Mouse (Mus musculus): ENCODE data around the gene Spcs3. TPM values are rescaled to one million over a fixed set of nuclear protein-coding genes. Genes with fewer than 3 reads are reported as not detected.

Spcs3 gene
- polyA plus RNA-seq, 1 experiment from 2014 or later, result 62.5 TPM

DNA sequence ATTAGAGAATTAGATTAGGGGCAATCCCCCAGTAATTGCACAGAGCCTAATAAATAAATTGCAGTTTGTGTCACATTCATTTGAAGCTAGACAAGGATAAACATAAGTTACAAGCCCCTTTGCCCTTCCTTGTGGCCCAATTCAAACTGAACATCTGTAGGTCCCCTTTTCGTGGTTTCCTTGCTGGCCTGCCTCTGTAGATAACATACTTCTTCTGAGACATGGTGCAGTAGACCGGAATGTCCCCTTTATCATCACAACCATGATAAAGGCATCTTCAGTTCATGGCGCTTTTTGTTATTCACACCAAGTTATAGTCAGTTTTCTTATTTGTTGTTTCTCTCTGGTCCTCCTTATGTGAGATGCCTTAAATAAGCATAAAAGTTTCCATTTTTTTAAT, 18.0 kb downstream of the Spcs3 start:
- WGBS, result 90% methylated on average over 3 of the region's 3 CpGs
- ATAC-seq, result no peak
- H3K4me3 ChIP-seq (replicated peaks; ENCODE audit: low read length), result no peak overlapping the region

DNA sequence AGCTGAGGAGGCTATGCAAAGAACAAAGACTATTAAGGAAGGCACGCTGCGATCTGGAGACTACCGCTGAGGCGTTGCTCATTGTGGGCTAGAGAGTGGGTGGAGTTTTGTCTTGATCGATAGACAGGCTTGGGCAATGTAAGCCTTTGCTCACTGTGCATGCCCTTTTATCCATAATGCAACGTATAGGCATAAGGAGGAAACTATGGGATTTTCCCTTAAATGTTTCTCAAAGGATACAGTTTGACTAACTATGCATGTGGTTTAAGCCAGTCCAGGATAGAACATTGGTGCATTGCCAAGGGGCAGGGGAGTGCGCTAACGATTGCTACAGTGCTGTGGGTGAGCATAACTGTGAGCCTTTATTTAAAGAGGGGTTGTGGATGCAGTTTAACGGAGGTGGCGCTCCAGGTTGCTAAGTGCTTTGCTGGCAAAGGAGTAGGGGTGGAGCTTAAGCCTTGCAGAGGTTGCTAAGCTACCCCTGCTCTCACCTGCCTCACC, 20.5 kb downstream of the Spcs3 start:
- peak overlapping the region; percentile 58 for H3K9ac ChIP-seq (replicated peaks; ENCODE audit: low read depth, low read length)
- peak; percentile 88 for ATAC-seq
- no peaks in the 10 kb centered on the region for H3K9me3 ChIP-seq (ENCODE audit: control insufficient read depth, low read length)
- H3K4me1 ChIP-seq (replicated peaks; ENCODE audit: control insufficient read depth, insufficient read depth, low read length), result peaks cover 8% of the 10 kb centered on the region; the same call in 1 of the 2 replicates
- H3K4me2 ChIP-seq (ENCODE audit: low read length), result peak overlapping the region; percentile 69
- no peaks in the 10 kb centered on the region for H3K27me3 ChIP-seq (replicated peaks; ENCODE audit: control insufficient read depth, insufficient read depth, low read length)
- no peaks in the 10 kb centered on the region for H3K36me3 ChIP-seq (ENCODE audit: control insufficient read depth, insufficient read depth)
- H3K4me3 ChIP-seq (replicated peaks; ENCODE audit: low read length), result peak overlapping the region; percentile 45
- peak overlapping the region; percentile 72 for H3K27ac ChIP-seq (ENCODE audit: low read length)
- WGBS, result 1% methylated on average over 10 of the region's 10 CpGs

More for the DNA sequence above, 18.0 kb downstream of the Spcs3 start:
- H3K9me3 ChIP-seq (ENCODE audit: control insufficient read depth, low read length), result no peaks in the 10 kb centered on the region
- no peaks in the 10 kb centered on the region for H3K27me3 ChIP-seq (replicated peaks; ENCODE audit: control insufficient read depth, insufficient read depth, low read length)
- no peak overlapping the region for H3K4me2 ChIP-seq (ENCODE audit: low read length)
- H3K27ac ChIP-seq (ENCODE audit: low read length), result no peak overlapping the region
- H3K4me1 ChIP-seq (replicated peaks; ENCODE audit: control insufficient read depth, insufficient read depth, low read length), result peaks cover 8% of the 10 kb centered on the region; the same call in 1 of the 2 replicates
- no peak overlapping the region for H3K9ac ChIP-seq (replicated peaks; ENCODE audit: low read depth, low read length)
- no peaks in the 10 kb centered on the region for H3K36me3 ChIP-seq (ENCODE audit: control insufficient read depth, insufficient read depth)

DNA sequence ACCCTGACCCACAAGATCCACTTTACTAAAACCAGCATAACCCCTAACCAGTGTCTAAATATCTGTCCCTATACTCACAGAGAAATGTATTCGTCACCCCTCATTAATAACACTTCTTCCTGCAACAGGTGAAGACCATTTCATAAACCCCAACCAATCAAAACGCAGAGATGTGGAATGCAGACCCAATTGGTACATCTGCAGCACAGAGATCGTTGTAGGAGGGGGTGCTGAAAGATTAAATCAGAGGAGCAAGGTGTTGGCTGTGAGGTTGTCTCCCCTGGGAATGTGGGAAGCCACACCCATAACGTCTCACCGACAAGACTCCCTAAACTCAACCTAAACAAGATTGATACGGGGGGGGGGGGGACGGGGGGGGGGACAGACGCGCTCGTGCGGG, 21.0 kb downstream of the Spcs3 start:
- Histone ChIP-seq H3K4me2 (ENCODE audit: low read length) (peak overlapping the region; percentile 69), H3K4me1 (replicated peaks; ENCODE audit: control insufficient read depth, insufficient read depth, low read length) (peaks cover 8% of the 10 kb centered on the region; the same call in 1 of the 2 replicates), H3K9ac (replicated peaks; ENCODE audit: low read depth, low read length) (peak overlapping the region; percentile 18; the same call in 1 of the 2 replicates), H3K9me3 (ENCODE audit: control insufficient read depth, low read length) (no peaks in the 10 kb centered on the region), H3K4me3 (replicated peaks; ENCODE audit: low read length) (peak overlapping the region; percentile 45), H3K36me3 (ENCODE audit: control insufficient read depth, insufficient read depth) (no peaks in the 10 kb centered on the region), H3K27ac (ENCODE audit: low read length) (no peak overlapping the region), H3K27me3 (replicated peaks; ENCODE audit: control insufficient read depth, insufficient read depth, low read length) (no peaks in the 10 kb centered on the region)
- peak; percentile 68 for ATAC-seq
- 5% methylated on average over 7 of the region's 11 CpGs for WGBS

DNA sequence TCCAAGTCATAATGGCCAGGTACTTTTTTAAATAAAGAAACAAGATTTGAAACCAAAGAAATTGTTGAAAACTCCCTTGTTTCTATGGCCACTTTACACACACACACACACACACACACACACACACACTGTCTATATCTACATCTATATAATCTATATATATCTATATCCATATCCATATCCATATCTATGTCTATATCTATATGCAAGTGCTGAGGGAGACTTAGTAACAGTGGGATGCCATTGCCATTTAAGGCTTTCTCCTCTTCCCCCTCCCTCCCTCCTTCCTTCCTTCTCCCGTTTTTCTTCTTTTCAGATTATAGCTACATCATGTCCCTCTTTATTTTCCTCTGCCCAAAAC, 21.7 kb downstream of the Spcs3 start:
- Histone ChIP-seq H3K27me3 (replicated peaks; ENCODE audit: control insufficient read depth, insufficient read depth, low read length) (no peaks in the 10 kb centered on the region), H3K4me1 (replicated peaks; ENCODE audit: control insufficient read depth, insufficient read depth, low read length) (peaks cover 10% of the 10 kb centered on the region; the same call in 1 of the 2 replicates), H3K4me3 (replicated peaks; ENCODE audit: low read length) (no peak overlapping the region), H3K9ac (replicated peaks; ENCODE audit: low read depth, low read length) (no peak overlapping the region), H3K9me3 (ENCODE audit: control insufficient read depth, low read length) (no peaks in the 10 kb centered on the region), H3K36me3 (ENCODE audit: control insufficient read depth, insufficient read depth) (no peaks in the 10 kb centered on the region), H3K4me2 (ENCODE audit: low read length) (no peak overlapping the region; the same call in 1 of the 2 replicates), H3K27ac (ENCODE audit: low read length) (no peak overlapping the region)
- 16% methylated on average over 1 of the region's 1 CpGs for WGBS
- ATAC-seq, result no peak

DNA sequence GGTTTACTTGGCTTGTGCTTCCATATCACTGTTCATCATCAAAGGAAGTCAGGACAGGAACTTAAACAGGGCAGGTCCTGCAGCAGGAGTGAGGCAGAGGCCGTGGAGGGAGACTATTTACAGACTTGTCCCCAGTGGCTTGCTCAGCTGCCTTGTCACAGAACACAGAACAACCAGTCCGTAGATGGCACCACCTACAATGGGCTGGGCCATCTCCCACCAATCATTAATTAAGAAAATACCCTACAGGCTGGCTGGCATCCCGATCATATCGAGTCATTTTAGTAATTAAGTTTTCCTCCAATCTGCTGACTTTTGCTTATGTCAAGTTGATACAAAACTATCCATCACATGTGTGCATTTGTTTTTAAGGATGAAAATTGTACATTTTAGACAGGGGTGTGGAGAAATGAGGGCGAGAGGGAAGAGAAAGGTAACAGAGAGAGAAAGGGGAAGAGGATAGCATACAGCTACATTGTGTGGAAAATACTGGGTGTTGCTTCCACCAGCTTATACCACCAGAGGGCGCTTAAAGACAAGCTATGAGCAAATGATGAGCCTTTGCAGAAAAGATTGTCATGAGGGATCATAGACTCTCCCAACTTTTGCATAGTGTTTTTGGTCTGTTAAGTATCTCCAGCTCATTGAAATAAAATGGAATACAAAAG, 22.2 kb downstream of the Spcs3 start:
- no peaks in the 10 kb centered on the region for H3K9me3 ChIP-seq (ENCODE audit: control insufficient read depth, low read length)
- no peak overlapping the region for H3K27ac ChIP-seq (ENCODE audit: low read length)
- H3K27me3 ChIP-seq (replicated peaks; ENCODE audit: control insufficient read depth, insufficient read depth, low read length), result no peaks in the 10 kb centered on the region
- WGBS, result 30% methylated on average over 6 of the region's 6 CpGs
- H3K9ac ChIP-seq (replicated peaks; ENCODE audit: low read depth, low read length), result no peak overlapping the region
- H3K4me3 ChIP-seq (replicated peaks; ENCODE audit: low read length), result no peak overlapping the region
- H3K36me3 ChIP-seq (ENCODE audit: control insufficient read depth, insufficient read depth), result no peaks in the 10 kb centered on the region
- peak; percentile 57 for ATAC-seq
- H3K4me1 ChIP-seq (replicated peaks; ENCODE audit: control insufficient read depth, insufficient read depth, low read length), result peaks cover 10% of the 10 kb centered on the region; the same call in 1 of the 2 replicates
- H3K4me2 ChIP-seq (ENCODE audit: low read length), result no peak overlapping the region

DNA sequence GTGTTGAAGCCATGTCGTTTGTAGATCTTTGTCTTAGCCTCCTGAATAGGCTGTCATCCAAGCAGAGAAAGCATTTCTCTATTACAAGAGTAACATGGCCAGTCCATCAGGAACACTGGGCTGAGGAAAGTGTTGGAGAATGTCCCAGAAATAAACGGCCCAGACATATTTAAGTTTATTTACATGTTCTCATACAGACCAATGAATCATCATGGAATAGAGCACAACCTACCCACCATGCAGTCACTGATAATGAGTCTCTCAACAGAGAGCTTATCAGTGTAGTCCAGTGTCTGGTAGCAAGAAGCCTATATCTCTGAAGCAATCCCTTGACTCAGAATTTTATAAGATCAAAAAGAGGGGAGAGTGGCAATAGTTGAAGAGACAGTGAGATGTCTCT, 24.7 kb downstream of the Spcs3 start:
- no peak overlapping the region for H3K4me2 ChIP-seq (ENCODE audit: low read length)
- H3K36me3 ChIP-seq (ENCODE audit: control insufficient read depth, insufficient read depth), result no peaks in the 10 kb centered on the region
- no peaks in the 10 kb centered on the region for H3K9me3 ChIP-seq (ENCODE audit: control insufficient read depth, low read length)
- ATAC-seq, result no peak
- WGBS, result 50% methylated on average over 2 of the region's 2 CpGs
- no peak overlapping the region for H3K9ac ChIP-seq (replicated peaks; ENCODE audit: low read depth, low read length)
- H3K27ac ChIP-seq (ENCODE audit: low read length), result no peak overlapping the region
- peaks cover 10% of the 10 kb centered on the region; the same call in 1 of the 2 replicates for H3K4me1 ChIP-seq (replicated peaks; ENCODE audit: control insufficient read depth, insufficient read depth, low read length)
- H3K27me3 ChIP-seq (replicated peaks; ENCODE audit: control insufficient read depth, insufficient read depth, low read length), result no peaks in the 10 kb centered on the region
- no peak overlapping the region for H3K4me3 ChIP-seq (replicated peaks; ENCODE audit: low read length)

DNA sequence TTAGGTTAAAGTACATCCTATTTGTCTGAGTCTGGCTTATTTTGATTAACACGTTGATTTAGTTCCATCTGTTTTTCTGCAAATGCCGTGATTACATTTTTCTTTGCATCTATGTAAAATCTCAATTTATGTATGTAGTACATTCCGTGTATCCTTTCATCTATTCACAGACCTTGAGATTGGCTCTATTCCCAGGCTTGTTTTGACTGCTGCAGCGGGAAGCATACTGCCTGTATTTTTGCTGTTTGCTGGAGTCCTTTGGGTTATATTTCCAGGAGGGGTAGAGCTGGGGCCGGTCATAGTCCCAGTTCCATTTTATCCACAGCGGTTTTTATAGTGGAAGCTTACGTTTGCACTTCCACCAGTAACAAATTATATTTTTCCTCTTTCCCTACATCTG, 26.7 kb downstream of the Spcs3 start:
- H3K27ac ChIP-seq (ENCODE audit: low read length), result no peak overlapping the region
- no peak overlapping the region for H3K4me3 ChIP-seq (replicated peaks; ENCODE audit: low read length)
- peak; percentile 77 for ATAC-seq
- 17% methylated on average over 7 of the region's 7 CpGs for WGBS
- no peaks in the 10 kb centered on the region for H3K36me3 ChIP-seq (ENCODE audit: control insufficient read depth, insufficient read depth)
- H3K9me3 ChIP-seq (ENCODE audit: control insufficient read depth, low read length), result no peaks in the 10 kb centered on the region
- no peak overlapping the region for H3K9ac ChIP-seq (replicated peaks; ENCODE audit: low read depth, low read length)
- 0 out of 2 replicates have a peak overlapping the region, but pooled peaks have one; percentile 9 for H3K4me2 ChIP-seq (ENCODE audit: low read length)
- H3K27me3 ChIP-seq (replicated peaks; ENCODE audit: control insufficient read depth, insufficient read depth, low read length), result no peaks in the 10 kb centered on the region
- 0 out of 2 replicates have a peak, but pooled peaks cover 2% of the 10 kb centered on the region for H3K4me1 ChIP-seq (replicated peaks; ENCODE audit: control insufficient read depth, insufficient read depth, low read length)

DNA sequence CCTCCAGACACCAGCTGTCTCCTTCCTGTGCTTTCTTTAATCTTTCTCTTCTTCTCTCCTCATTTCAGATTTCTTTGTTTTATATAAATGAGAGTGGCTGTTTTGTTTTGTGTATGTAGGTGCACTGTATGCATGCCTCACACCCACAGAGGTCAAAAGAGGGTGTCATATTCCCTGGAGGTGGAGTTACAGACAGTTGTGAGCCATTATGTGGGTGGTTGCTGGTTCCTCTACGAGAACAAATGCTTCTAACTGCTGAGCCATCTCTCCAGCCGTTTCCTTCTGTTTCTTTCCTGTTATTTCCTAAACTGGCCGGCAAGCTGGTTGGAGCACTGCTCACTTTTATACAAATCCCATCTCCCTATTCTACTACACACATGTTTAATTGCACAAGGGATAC, 35.9 kb downstream of the Spcs3 start:
- Histone ChIP-seq H3K36me3 (ENCODE audit: control insufficient read depth, insufficient read depth) (no peaks in the 10 kb centered on the region), H3K4me3 (replicated peaks; ENCODE audit: low read length) (no peak overlapping the region), H3K4me1 (replicated peaks; ENCODE audit: control insufficient read depth, insufficient read depth, low read length) (no peaks in the 10 kb centered on the region), H3K27me3 (replicated peaks; ENCODE audit: control insufficient read depth, insufficient read depth, low read length) (0 out of 2 replicates have a peak, but pooled peaks cover 4% of the 10 kb centered on the region), H3K4me2 (ENCODE audit: low read length) (no peak overlapping the region), H3K9me3 (ENCODE audit: control insufficient read depth, low read length) (no peaks in the 10 kb centered on the region), H3K9ac (replicated peaks; ENCODE audit: low read depth, low read length) (no peak overlapping the region), H3K27ac (ENCODE audit: low read length) (no peak overlapping the region)
- WGBS, result 64% methylated on average over 3 of the region's 3 CpGs
- no peak for ATAC-seq

DNA sequence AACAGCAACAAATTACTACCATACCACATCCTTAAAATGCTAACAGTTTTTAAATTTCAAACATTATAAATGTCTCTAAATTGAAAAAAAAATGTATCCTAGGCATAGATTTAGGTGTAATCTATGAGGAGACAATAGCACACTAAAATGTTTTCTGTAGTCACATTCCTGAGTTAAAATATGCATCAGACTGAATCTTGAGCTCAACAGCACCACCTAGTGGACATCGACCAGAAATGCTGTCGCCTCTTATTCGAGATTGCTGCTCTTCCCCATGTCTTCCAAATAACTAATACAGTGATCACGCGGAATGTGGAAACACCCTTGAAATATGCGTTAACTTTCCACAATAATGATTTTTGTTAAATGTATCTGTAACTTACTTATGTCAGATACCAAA, 36.7 kb downstream of the Spcs3 start:
- ATAC-seq, result peak; percentile 59
- Histone ChIP-seq H3K9ac (replicated peaks; ENCODE audit: low read depth, low read length) (no peak overlapping the region), H3K27ac (ENCODE audit: low read length) (no peak overlapping the region), H3K36me3 (ENCODE audit: control insufficient read depth, insufficient read depth) (no peaks in the 10 kb centered on the region), H3K9me3 (ENCODE audit: control insufficient read depth, low read length) (no peaks in the 10 kb centered on the region), H3K4me3 (replicated peaks; ENCODE audit: low read length) (no peak overlapping the region), H3K4me2 (ENCODE audit: low read length) (no peak overlapping the region), H3K4me1 (replicated peaks; ENCODE audit: control insufficient read depth, insufficient read depth, low read length) (no peaks in the 10 kb centered on the region), H3K27me3 (replicated peaks; ENCODE audit: control insufficient read depth, insufficient read depth, low read length) (0 out of 2 replicates have a peak, but pooled peaks cover 4% of the 10 kb centered on the region)
- WGBS, result 8% methylated on average over 6 of the region's 6 CpGs
